Mouse (Mus musculus) midbrain, embryonic 13.5 days (tissue): ENCODE results near the gene Ptprh. TPM values are rescaled to one million over a fixed set of nuclear protein-coding genes. Genes with fewer than 3 reads are reported as not detected.

ENCODE experiments used
- ATAC-seq: fragments of 200-750 bp; cut with Nextera tagmentation; 2 replicates; pipeline ENCODE4 v1.8.0; 2017; ENCODE audit warnings: mild to moderate bottlenecking, moderate TSS enrichment, moderate library complexity
- H3K27ac ChIP-seq: fragments of 300-500 bp; sonication (generic); 2 replicates; pipeline ENCODE4 v1.5.1; 2015; ENCODE audit warnings: inconsistent platforms, mild to moderate bottlenecking, moderate library complexity
- H3K27me3 ChIP-seq: fragments of 300-500 bp; sonication (generic); 2 replicates; pipeline ENCODE4 v1.6.1; 2015; ENCODE audit warnings: mild to moderate bottlenecking, inconsistent platforms
- H3K36me3 ChIP-seq: fragments of 300-500 bp; sonication (generic); 2 replicates; pipeline ENCODE4 v1.6.1; 2015; ENCODE audit warnings: mild to moderate bottlenecking, inconsistent platforms
- H3K4me1 ChIP-seq: fragments of 300-500 bp; sonication (generic); replicated peaks from 2 replicates; pipeline ENCODE4 v1.6.1; 2015; ENCODE audit warnings: inconsistent platforms
- H3K4me2 ChIP-seq: fragments of 300-500 bp; sonication (generic); replicated peaks from 2 replicates; pipeline ENCODE4 v1.6.1; 2015; ENCODE audit warnings: moderate library complexity, mild to moderate bottlenecking, inconsistent platforms
- H3K4me3 ChIP-seq: fragments of 300-500 bp; sonication (generic); replicated peaks from 2 replicates; pipeline ENCODE4 v1.5.1; 2015; ENCODE audit warnings: mild to moderate bottlenecking, inconsistent platforms
- H3K9ac ChIP-seq: fragments of 300-500 bp; sonication (generic); replicated peaks from 2 replicates; pipeline ENCODE4 v1.6.1; 2015; ENCODE audit warnings: mild to moderate bottlenecking, inconsistent platforms
- H3K9me3 ChIP-seq: fragments of 300-500 bp; sonication (generic); 2 replicates; pipeline ENCODE4 v1.6.1; 2016; ENCODE audit warnings: mild to moderate bottlenecking, inconsistent platforms
- WGBS: fragments of 180-500 bp; shearing (Covaris S2); methylation state at CpG from one replicate; pipeline ENCODE4 v1.1.7; 2015; 5-methylcytosine and 5-hydroxymethylcytosine counted together
- polyA plus RNA-seq: library from polyadenylated mRNA; unstranded; fragments of >200 nt; fragmentation: Nextera tagmentation; extraction: Ambion mirVana; gene quantifications from 2 replicates; pipeline ENCODE4 v1.2.1, GENCODE M21; 2015

Ptprh gene
- 0.35 and 0.67 TPM in 2 replicates for polyA plus RNA-seq

- H3K27ac ChIP-seq = no peak within 1 kb of the TSS
- H3K9ac ChIP-seq = no peak within 1 kb of the TSS
- no peak within 1 kb of the TSS for H3K4me2 ChIP-seq
- no peak for ATAC-seq
- H3K36me3 ChIP-seq = no peaks in the 10 kb centered on the region
- WGBS = 84% methylated on average over 6 of the region's 6 CpGs
- 0 out of 2 replicates have a peak, but pooled peaks cover 3% of the 10 kb centered on the region for H3K9me3 ChIP-seq
- H3K27me3 ChIP-seq = no peaks in the 10 kb centered on the region
- no peak within 1 kb of the TSS for H3K4me3 ChIP-seq
- no peaks in the 10 kb centered on the region for H3K4me1 ChIP-seq
Measured at GRCm38 (mm10) chr7:4603873-4604272, at the start of gene Ptprh. Ptprh (minus strand) TSS chr7:4604041.

GRCm38 (mm10) chr7:4653351-4653750, 49.5 kb upstream of the Ptprh start:
- H3K4me1 ChIP-seq = peaks cover 52% of the 10 kb centered on the region
- H3K4me3 ChIP-seq = no peak overlapping the region
- no peak overlapping the region for H3K4me2 ChIP-seq
- H3K27me3 ChIP-seq = no peaks in the 10 kb centered on the region
- H3K36me3 ChIP-seq = peaks cover 20% of the 10 kb centered on the region
- H3K9ac ChIP-seq = no peak overlapping the region
- no peaks in the 10 kb centered on the region for H3K9me3 ChIP-seq
- ATAC-seq = no peak
- 89% methylated on average over 5 of the region's 5 CpGs for WGBS
- no peak overlapping the region for H3K27ac ChIP-seq

- Histone ChIP-seq H3K4me3 (no peak overlapping the region), H3K9ac (no peak overlapping the region), H3K4me2 (no peak overlapping the region), H3K27ac (no peak overlapping the region), H3K27me3 (no peaks in the 10 kb centered on the region), H3K36me3 (peaks cover 20% of the 10 kb centered on the region), H3K9me3 (no peaks in the 10 kb centered on the region), H3K4me1 (peaks cover 48% of the 10 kb centered on the region)
- WGBS = 96% methylated on average over 5 of the region's 5 CpGs
- ATAC-seq = no peak
Measured at GRCm38 (mm10) chr7:4652726-4653125, 48.9 kb upstream of the Ptprh start.

- no peak overlapping the region for H3K4me2 ChIP-seq
- no peak for ATAC-seq
Measured at GRCm38 (mm10) chr7:4651581-4651980, 47.7 kb upstream of the Ptprh start.

GRCm38 (mm10) chr7:4647992-4648391, 44.2 kb upstream of the Ptprh start:
- peaks cover 51% of the 10 kb centered on the region for H3K36me3 ChIP-seq
- H3K4me1 ChIP-seq = peaks cover 14% of the 10 kb centered on the region; the same call in 1 of the 2 replicates
- ATAC-seq = no peak
- no peak overlapping the region for H3K4me3 ChIP-seq
- no peaks in the 10 kb centered on the region for H3K27me3 ChIP-seq
- H3K9ac ChIP-seq = peak overlapping the region; percentile 8; the same call in 1 of the 2 replicates
- WGBS = 88% methylated on average over 2 of the region's 2 CpGs
- H3K27ac ChIP-seq = no peak overlapping the region
- no peak overlapping the region for H3K4me2 ChIP-seq
- no peaks in the 10 kb centered on the region for H3K9me3 ChIP-seq

More at GRCm38 (mm10) chr7:4651581-4651980, 47.7 kb upstream of the Ptprh start:
- no peak overlapping the region for H3K4me3 ChIP-seq
- no peak overlapping the region for H3K9ac ChIP-seq
- no peaks in the 10 kb centered on the region for H3K9me3 ChIP-seq
- no peaks in the 10 kb centered on the region for H3K27me3 ChIP-seq
- H3K27ac ChIP-seq = no peak overlapping the region
- H3K4me1 ChIP-seq = peaks cover 40% of the 10 kb centered on the region
- 91% methylated on average over 8 of the region's 8 CpGs for WGBS
- peaks cover 22% of the 10 kb centered on the region for H3K36me3 ChIP-seq

- peaks cover 51% of the 10 kb centered on the region for H3K36me3 ChIP-seq
- H3K4me3 ChIP-seq = no peak overlapping the region
- WGBS = 75% methylated on average over 6 of the region's 6 CpGs
- H3K4me2 ChIP-seq = no peak overlapping the region
- H3K9me3 ChIP-seq = no peaks in the 10 kb centered on the region
- no peak overlapping the region for H3K27ac ChIP-seq
- peaks cover 12% of the 10 kb centered on the region; the same call in 1 of the 2 replicates for H3K4me1 ChIP-seq
- peak overlapping the region; percentile 8; the same call in 1 of the 2 replicates for H3K9ac ChIP-seq
- no peak for ATAC-seq
- no peaks in the 10 kb centered on the region for H3K27me3 ChIP-seq
Measured at GRCm38 (mm10) chr7:4647291-4647690, 43.5 kb upstream of the Ptprh start.

GRCm38 (mm10) chr7:4646806-4647205, 43.0 kb upstream of the Ptprh start:
- 87% methylated on average over 3 of the region's 3 CpGs for WGBS
- ATAC-seq = no peak
- no peaks in the 10 kb centered on the region for H3K27me3 ChIP-seq

GRCm38 (mm10) chr7:4643225-4643624, 39.4 kb upstream of the Ptprh start:
- H3K4me1 ChIP-seq = 0 out of 2 replicates have a peak, but pooled peaks cover 4% of the 10 kb centered on the region
- no peaks in the 10 kb centered on the region for H3K27me3 ChIP-seq
- no peak overlapping the region for H3K9ac ChIP-seq
- no peak overlapping the region for H3K4me2 ChIP-seq
- no peaks in the 10 kb centered on the region for H3K9me3 ChIP-seq
- WGBS = 98% methylated on average over 6 of the region's 6 CpGs
- no peak for ATAC-seq
- H3K36me3 ChIP-seq = peaks cover 83% of the 10 kb centered on the region
- no peak overlapping the region for H3K27ac ChIP-seq
- H3K4me3 ChIP-seq = no peak overlapping the region

More at GRCm38 (mm10) chr7:4646806-4647205, 43.0 kb upstream of the Ptprh start:
- Histone ChIP-seq H3K27ac (no peak overlapping the region), H3K9me3 (no peaks in the 10 kb centered on the region), H3K4me1 (peaks cover 10% of the 10 kb centered on the region; the same call in 1 of the 2 replicates), H3K4me3 (no peak overlapping the region), H3K4me2 (no peak overlapping the region), H3K36me3 (peaks cover 54% of the 10 kb centered on the region), H3K9ac (no peak overlapping the region)

GRCm38 (mm10) chr7:4641956-4642355, 38.1 kb upstream of the Ptprh start:
- Histone ChIP-seq H3K9me3 (no peaks in the 10 kb centered on the region), H3K27me3 (no peaks in the 10 kb centered on the region), H3K4me1 (no peaks in the 10 kb centered on the region), H3K4me3 (no peak overlapping the region), H3K36me3 (peaks cover 93% of the 10 kb centered on the region), H3K27ac (no peak overlapping the region), H3K9ac (no peak overlapping the region), H3K4me2 (no peak overlapping the region)
- WGBS = 94% methylated on average over 7 of the region's 7 CpGs
- no peak for ATAC-seq

GRCm38 (mm10) chr7:4641155-4641554, 37.3 kb upstream of the Ptprh start:
- WGBS = 85% methylated on average over 11 of the region's 11 CpGs
- Histone ChIP-seq H3K27ac (no peak overlapping the region), H3K9me3 (no peaks in the 10 kb centered on the region), H3K9ac (no peak overlapping the region), H3K4me3 (no peak overlapping the region), H3K4me1 (no peaks in the 10 kb centered on the region), H3K27me3 (no peaks in the 10 kb centered on the region), H3K36me3 (peaks cover 94% of the 10 kb centered on the region), H3K4me2 (no peak overlapping the region)
- no peak for ATAC-seq

- Histone ChIP-seq H3K27me3 (no peaks in the 10 kb centered on the region), H3K4me1 (no peaks in the 10 kb centered on the region), H3K4me2 (no peak overlapping the region), H3K9ac (no peak overlapping the region), H3K36me3 (peaks cover 90% of the 10 kb centered on the region), H3K4me3 (no peak overlapping the region), H3K9me3 (no peaks in the 10 kb centered on the region), H3K27ac (no peak overlapping the region)
- WGBS = 88% methylated on average over 4 of the region's 4 CpGs
- no peak for ATAC-seq
Measured at GRCm38 (mm10) chr7:4636179-4636578, 32.3 kb upstream of the Ptprh start.

GRCm38 (mm10) chr7:4631031-4631430, 27.2 kb upstream of the Ptprh start, which contains the start of gene Tmem86b:
Tmem86b (minus strand) TSS chr7:4631422.
- ATAC-seq = no peak
- Histone ChIP-seq H3K27me3 (no peaks in the 10 kb centered on the region), H3K4me3 (no peak within 1 kb of the TSS), H3K9me3 (no peaks in the 10 kb centered on the region), H3K4me2 (no peak within 1 kb of the TSS), H3K4me1 (no peaks in the 10 kb centered on the region), H3K27ac (no peak within 1 kb of the TSS), H3K36me3 (peaks cover 73% of the 10 kb centered on the region), H3K9ac (no peak within 1 kb of the TSS)
- 99% methylated on average over 4 of the region's 4 CpGs for WGBS

- no peak overlapping the region for H3K27ac ChIP-seq
- H3K27me3 ChIP-seq = no peaks in the 10 kb centered on the region
- no peaks in the 10 kb centered on the region for H3K4me1 ChIP-seq
- H3K4me3 ChIP-seq = no peak overlapping the region
- H3K36me3 ChIP-seq = peaks cover 66% of the 10 kb centered on the region
- no peak overlapping the region for H3K9ac ChIP-seq
- WGBS = 83% methylated on average over 1 of the region's 1 CpGs
- H3K9me3 ChIP-seq = no peaks in the 10 kb centered on the region
- ATAC-seq = no peak
- H3K4me2 ChIP-seq = no peak overlapping the region
Measured at GRCm38 (mm10) chr7:4630198-4630597, 26.4 kb upstream of the Ptprh start.
